Mouse (Mus musculus) erythroblast, embryonic 14.5 days (primary cell): Measurements from ENCODE around the gene Emc3.

Source experiments
- GATA1 ChIP-seq: IDR thresholded peaks from 2 replicates; pipeline ENCODE4 v1.6.1; 2012; ENCODE audit warnings: low read length, inconsistent platforms, mixed read lengths
- TAL1 ChIP-seq: IDR thresholded peaks from 3 replicates; pipeline ENCODE4 v1.6.1; 2012; ENCODE audit warnings: low read length, inconsistent platforms, mixed read lengths

DNA sequence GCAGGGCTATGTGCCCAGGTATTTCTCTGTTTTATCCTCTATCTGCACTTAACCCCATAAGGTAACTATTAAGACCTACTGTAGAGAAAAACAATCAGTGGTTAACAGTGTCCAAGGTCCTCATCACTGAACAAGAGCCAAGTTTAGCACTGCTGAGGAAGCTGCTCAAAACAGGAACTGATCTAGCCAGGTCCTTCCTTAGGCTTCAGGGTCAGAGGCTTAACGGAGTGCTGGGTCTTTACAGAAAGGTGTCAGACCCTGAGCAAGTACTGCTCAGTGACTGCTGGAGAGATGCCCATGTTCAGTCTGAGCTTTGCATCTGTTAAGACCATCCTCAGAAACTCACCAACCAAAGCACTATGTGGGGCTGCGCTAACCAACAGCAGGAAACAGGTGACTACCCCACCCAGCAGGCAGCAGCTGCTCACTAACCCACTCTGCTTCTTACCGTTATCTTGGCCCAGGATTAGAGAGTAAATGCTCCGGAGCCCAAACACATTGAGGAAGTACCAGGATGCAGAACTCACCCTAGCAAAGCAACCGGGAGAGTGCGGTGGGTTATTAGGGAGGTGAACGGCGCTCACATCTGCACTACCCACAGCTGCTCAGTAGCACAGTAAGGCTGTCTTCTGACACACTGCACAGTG is 13.9 kb downstream of the Emc3 start:
- TF ChIP-seq GATA1 (no peak), TAL1 (no peak)
